Mouse (Mus musculus) adrenal gland, postnatal 4 days (tissue): ENCODE measurements around the gene Dhh. TPM values are rescaled to one million over a fixed set of nuclear protein-coding genes. Genes with fewer than 3 reads are reported as not detected.
"Not testable (repeated sequence)": the region's sequence is repeated elsewhere in the genome, so short reads cannot be mapped to it uniquely, and the experiment has no call there.

Experiments used
- DNase-seq, 2 experiments: peaks; one replicate each; pipeline ENCODE4 v3.0.0; 2021 to 2022; ENCODE audit warnings: low spot score in 2 of 2, mixed read lengths in 2 of 2
- long read RNA-seq, 2 experiments: library from polyadenylated mRNA; stranded (forward); transcript quantifications; one replicate each; pipeline ENCODE4 v2.0.0; 2021
- total RNA-seq, 2 experiments: library from RNA; stranded (reverse); gene quantifications; 2 replicates each; pipeline ENCODE4 v1.2.3; 2021

Gene Dhh
- total RNA-seq: 1 to 10 TPM; 2.1 to 2.9 TPM
- long read RNA-seq, experiment 1, full-length matches to known transcripts: 8 of 9 reads
- long read RNA-seq, experiment 1, partial matches to known transcripts: 1 of 9 reads
- long read RNA-seq, experiment 1, other reads (novel, unspliced or antisense): 0 of 9 reads
- long read RNA-seq, experiment 2, full-length matches to known transcripts: 7 of 10 reads
- long read RNA-seq, experiment 2, partial matches to known transcripts: 2 of 10 reads
- long read RNA-seq, experiment 2, other reads (novel, unspliced or antisense): 1 of 10 reads

DNA sequence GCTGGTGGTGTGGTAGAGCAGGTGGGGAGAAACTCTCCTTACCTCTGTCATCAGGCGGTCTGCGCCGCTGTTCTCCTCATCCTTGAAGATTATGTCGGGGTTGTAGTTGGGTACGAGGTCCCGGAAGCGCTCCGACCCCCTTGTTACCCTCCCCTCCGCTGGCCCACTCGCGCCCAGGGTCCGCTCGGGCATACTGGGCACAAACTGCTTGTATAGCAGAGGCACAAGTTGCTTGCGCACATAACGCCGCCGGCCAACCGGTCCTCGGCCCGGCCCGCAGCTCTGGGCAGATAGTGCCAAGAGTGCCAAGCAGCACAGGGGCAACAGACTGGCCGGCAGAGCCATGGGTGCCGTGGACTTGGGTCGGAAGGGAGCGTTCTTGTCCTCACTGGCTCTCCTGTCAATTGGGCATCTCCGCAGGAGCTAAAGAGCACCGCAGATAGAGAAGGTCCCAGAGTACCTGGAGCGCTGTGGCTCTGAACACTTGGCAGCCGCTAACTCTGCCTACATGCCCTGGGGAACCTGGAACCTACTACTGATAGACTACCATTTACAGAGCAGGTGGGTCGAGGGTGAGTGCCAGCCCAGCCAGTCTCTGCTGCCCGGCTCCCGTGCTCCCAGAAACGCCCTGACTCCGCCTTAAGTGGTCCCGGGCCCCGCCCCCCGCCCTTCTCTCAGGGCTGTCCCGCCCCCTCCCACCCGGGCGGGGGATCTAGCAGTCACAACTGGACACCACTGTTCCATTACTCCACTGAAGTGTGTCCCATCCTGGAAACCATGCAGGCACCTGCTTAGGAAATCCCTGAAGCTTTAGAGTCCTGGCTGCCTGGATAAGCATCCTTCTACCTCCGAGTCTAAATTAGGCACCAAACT is at the start of gene Dhh:
Gene Dhh, minus strand, starts transcription at position 613 of the 873 bp plus-strand sequence.
- no peak for DNase-seq

DNA sequence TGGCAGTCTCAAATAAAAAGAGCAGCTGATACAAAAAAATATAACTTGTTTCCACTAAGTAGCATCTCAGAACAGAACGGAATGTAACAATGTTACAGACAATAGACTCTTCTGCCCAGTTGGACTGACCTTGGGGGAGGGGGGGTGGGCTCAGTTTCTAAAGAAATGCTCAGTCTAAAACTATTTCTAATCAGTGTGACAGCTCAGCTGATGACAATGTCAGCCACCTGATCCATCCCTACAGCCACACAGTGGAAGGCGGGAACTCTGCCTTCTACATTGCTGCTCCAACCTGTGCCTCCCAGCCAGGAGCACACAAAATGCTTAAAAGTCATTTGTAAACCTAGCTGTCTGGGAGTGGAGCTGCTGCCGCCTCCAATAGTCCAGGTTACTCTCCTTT is 49.5 kb upstream of the Dhh start:
- no peak for DNase-seq

DNA sequence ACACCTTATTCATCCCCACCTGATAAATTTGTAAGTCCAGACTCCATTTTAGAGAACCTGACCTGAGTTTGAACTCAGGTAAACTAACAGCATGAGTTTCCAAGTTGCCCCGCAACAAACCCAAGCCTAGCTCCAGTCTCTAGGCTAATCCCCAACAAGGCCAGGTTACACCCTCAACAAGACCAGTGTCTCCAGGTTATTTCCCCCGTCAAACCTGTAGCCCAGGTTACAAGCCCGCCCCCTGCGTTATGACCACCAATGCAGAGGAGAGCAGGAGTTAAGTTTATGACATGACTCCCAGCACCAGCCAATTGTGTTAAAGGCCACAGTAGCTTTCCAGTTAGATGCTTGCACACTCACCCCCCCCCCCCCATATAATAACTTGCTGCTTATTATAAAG is 44.8 kb upstream of the Dhh start:
- no peak for DNase-seq

DNA sequence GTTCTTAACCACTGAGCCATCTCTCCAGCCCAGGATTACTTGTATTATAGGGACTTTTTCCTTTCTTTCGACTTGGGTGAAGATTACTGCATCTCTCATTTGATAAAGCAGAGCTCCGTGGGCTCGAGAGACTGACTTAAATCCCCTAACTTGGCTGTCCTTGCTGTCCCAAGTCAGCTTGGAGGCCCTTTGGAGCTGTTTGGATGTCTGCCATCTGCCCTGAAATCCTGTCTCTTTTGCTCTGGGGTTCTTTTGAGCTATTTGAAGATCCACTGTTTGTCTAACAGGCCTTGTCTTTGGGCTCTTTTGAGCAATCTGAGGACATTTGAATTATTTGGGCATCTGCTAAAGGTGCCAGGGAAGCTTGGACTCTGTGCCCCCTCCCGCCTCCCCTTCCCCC is 43.7 kb upstream of the Dhh start:
- no peak for DNase-seq

DNA sequence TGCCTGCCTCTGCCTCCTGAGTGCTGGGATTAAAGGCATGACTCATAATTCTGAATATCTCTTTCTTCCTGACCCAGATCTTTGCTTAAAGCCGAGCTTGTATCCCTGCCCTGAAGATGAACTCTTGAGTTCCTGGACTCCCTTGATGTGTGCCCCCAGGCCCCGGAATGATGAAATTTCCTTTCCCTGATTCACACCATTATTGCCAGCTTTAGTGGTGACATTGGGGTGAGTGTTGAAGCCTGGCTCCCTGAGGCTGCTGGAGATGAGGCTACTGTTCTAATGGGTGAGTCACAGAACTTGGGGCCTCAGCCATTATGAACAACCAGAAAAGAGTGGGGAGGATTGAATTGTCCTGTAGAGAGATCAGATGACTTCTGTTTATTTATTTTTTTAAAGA is 43.2 kb upstream of the Dhh start:
- DNase-seq: no peak

DNA sequence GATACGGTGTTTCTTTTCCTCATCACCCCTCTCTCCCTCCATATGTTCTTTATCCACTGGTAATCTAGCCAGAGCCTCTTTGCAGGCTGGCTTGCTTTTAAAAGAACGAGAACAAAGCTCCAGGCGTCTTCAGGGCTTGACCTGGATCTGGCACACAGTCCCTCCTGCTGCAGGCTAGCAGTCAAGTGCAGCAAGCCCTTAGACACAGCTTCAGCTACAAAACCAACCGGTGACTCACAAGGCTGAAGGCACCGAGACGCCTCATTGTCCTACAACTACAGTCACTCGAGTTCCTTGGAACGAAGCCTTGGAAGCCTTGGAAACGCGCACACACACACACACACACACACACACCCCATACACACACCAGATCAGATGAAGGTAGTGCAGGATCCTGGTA is 42.5 kb upstream of the Dhh start:
- DNase-seq: no peak

DNA sequence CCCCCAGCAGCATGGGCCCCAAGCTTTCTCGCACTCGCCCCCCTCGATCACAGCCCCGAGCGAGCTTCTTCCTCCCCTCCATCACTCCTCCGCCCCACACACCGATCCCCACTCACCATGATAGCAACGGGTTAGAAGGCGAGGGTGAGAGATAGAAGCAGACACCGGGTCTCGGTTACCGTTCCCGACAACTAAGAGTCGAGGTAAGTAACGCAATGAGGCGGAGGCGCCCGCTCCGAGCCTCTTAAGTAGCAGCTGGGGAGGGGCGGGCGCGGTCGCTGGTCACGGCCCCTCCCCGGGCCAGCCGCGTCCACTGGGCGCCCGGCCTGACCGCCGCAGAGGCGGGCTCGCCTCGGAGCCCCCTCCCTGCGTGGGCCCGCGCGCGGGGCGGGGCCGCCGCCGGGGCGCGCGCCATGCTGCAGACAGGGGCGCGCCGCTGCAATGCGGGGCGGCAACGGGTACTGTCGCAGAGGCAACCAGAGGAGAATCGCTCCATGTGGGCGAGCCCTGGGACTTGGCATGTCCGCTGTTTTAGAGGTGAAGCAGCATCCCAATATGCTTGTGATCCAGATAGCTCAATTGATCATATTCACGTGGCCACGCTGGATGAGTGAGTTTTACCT is 36.0 kb upstream of the Dhh start, which contains the start of gene Tuba1b:
Gene Tuba1b, minus strand, starts transcription at position 349 of the 623 bp plus-strand sequence.
- peak; percentile 77 to 83 for DNase-seq

DNA sequence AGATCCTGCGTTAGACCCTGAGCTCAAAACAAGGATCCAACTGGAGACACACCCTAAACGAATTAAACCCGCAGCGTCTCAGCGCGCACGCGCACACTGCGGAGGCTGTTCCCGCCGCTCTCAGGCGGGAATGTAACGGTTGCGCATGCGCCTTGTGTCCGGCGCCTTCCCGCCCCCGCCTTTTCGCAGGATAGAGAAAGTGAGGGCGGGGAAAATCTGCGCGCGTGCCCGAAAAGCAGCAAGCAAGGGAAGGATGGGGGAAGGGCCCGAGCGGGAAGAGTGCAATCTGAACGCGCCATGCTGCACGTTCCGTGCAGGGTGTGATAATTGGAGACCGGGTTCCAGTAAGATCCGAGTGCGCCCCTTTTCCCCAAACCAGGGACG is 35.5 kb upstream of the Dhh start:
- DNase-seq: peak; percentile 82 to 88

DNA sequence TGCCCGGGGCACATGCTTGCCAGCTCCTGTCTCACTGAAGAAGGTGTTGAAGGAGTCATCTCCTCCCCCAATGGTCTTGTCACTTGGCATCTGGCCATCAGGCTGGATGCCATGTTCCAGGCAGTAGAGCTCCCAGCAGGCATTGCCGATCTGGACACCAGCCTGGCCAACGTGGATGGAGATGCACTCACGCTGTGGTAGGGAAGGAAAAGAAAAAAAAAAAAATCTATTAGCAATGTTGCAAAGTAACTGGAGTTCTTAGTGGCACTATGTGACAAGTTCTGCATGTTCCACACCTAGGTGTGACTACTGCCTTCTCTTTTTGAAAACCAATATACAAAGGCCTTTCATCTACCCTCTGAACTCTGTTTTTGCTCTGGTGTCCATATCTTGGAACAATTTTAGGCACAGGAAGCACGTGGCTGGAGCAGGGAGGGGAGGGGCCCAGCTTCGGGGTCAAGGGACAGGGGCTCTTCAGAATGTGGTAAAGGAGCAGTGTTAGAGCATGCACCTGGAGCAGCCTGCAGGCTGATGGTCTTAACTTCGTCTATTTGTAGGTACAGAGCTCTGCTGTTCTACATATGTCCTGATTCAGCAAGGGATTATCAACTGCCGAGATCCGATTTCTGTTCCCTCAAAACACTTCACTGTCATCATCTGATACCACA is 34.8 kb upstream of the Dhh start:
- DNase-seq: not testable (repeated sequence)

DNA sequence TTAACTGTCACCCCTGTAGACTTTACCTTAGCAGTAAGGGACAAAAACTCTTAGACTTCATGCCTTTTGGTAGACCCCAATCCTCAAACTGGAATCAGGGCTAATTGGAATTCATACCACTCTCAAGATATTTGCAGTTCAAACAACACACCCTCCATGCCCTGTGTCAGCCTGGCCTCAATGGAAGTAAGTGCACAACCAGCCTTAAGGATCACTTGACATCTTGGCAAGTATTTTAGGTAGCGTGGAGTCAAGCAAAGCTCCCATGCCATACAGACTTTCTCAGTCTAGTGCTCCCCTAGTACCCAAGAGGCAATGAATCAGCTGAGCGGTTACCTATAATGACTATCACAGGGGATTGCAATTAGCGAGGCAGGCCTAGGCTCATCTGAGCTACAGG is 32.7 kb upstream of the Dhh start:
- no peak for DNase-seq

DNA sequence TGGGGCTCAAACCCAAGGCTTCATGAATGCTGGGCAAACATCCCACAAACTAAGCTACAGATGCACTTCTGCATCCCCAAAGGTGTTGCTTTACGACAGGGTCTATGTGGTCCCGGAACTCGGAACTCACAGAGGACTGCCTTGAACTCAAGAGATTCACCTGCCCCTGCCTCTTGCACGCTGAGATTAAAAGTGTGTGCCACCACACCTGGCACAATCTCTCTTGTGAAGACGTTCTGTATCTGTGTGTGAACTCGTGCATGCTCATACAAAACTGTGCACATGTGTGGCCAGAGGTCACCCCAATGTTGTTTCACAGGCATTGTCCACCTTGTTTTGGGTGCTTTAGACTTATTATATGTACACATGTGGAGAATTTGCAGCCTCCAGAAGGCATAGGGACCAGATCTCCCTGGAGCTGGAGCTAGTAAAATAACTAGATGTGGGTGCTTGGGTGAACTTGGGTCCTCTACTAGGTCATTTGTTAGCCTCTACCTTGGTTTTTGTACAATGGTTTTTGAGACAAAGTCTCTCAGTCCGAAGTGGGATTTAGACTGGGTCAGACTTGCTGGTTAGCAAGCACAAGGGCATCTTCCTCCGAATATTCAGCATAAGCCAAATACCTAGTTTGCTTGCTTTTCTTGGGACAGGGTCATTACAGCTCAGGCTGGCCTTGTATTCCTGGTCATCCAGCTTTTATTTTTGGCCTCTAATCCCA is 31.8 kb upstream of the Dhh start:
- no peak for DNase-seq

DNA sequence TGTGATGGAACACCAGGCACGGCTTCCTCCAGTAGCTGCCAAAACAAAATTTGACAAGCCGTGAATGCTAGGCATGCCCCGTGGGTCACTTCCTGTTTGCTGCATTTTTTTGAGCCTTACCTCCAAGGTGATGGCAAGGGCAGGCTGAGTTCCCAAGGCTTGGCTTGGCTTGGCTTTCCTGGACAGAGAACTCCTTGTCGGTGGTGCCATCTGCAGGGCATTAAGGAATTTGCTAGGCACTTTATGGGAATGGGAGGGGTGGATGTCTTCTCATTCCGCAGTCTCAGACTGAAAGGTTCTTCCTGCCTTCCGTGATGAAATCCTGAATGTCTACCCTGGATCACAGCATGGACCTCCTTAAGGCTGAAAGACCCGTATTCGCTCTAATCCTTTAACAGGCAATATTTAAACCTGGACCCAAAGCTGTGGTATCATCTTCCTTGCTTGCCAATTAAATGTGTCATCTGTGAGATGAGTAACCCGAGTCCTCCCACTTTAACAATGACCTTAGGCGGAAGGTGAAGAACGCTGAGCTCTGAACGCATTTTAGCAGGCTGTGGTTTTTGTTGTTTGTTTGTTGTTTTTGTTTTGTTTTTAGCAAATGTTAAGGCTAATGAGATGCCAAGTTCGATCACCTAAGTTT is 30.4 kb upstream of the Dhh start:
- DNase-seq: peak in 1 of 2 experiments; percentile 26

DNA sequence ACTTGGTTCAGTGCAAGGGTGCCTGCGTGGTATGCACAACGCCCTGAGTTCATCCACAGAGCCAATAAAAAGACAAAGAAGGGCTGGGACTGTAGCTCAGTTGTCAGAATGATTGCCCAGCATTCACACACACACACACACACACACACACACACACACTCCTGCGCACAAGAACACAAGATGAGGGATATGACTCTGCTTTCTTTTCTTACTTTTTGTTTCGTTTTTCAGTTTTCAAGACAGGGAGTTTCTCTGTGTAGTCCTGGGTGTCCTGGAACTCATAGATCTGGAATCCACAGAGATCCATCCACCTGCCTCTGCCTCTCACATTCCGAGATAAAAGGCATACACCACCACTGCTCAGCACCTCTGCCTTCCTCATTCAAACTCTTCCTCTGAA is 29.2 kb upstream of the Dhh start:
- no peak for DNase-seq

DNA sequence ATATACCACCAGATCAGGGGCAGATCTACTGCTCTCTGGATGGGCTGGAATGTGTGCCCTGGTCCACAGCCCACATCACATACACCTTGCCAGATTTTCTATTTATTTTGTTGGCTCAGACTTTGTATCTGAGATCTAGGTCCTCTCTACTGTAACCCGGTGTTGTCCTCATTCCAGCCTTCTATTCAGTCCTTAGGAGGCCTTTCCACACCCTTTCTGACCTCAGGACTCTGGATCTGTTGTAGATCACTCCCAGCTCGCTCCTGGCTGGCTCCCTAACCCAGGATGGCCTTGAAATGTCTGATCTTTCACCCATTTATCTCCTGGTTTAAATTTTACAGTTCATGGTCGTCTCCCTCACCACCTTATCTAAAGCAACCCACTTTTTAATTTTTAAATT is 26.3 kb upstream of the Dhh start:
- no peak for DNase-seq

DNA sequence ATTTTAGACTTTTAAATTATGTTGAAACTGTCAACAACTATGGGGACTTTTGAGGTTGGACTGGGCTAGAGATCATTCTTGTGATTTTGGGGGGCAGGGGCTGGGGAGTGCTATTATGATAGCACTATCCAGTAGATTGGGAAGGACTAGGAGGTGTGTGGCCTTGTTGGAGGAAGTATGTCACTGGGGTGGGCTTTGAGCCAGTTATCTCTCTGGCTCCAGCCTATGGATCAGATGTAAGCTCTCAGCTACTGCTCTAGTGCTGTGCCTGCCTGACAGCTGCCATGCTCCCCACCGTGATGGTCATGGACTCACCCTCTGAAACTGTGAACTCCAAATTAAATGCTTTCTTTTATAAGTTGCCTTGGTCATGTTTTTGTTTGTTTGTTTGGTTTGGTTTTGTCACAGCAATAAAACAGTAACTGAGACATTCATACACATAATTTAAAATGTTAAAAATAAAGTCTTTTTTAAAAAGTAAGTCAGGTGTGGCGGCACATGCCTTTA is 24.7 kb upstream of the Dhh start:
- DNase-seq: no peak

DNA sequence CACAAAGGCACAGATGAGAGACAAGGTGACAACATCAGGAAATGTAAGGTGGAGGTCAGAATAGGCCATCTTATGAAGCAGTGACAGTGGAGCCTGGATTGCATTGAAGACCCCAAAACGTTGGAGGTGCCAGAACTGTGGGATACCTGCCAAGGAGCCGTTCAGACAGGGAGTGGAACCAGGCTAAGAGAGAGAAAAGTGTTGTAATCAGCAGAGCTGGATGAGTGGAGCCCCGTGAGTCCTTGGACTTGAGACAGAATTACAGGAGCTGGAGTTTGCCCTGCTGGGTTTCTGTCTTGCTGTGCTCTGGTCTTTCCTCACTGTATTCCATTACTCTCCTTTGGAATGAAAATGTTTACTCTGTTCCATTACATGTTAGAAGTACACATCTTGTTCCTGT is 24.2 kb upstream of the Dhh start:
- no peak for DNase-seq

DNA sequence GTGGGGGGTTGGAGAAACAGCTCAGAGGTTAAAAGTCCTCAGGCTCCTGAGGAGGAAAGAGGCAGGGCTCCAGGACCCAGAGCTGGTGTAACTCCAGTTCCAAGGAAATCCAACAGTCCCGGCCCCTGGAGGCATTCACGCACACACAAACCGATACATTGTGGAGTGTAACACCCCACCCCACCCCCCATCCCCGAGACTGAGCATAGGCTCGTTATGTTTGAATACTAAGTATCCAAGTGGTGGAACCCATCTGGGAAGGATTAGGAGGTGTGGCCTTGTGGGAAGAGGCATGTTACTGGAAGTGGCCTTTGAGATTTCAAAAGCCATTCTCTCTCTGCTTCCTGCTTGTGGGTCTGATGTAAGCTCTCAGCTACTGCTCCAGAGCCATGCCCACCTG is 23.2 kb upstream of the Dhh start:
- DNase-seq: no peak

DNA sequence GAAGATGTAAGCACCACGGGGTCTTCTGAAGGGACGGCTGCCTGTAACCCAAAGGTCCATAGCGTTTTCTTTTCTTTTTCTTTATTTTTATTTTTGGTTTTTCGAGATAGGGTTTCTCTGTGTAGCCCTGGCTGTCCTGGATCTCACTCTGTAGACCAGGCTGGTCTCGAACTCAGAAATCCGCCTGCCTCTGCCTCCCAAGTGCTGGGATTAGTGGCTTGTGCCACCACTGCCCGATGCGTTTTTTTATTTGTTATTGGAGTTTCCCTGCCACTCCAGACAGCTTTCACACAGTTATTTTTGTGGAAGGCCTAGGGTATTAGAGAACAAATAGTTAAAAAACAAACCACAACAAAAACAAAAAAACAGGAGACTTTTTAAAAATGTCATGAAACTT is 20.2 kb upstream of the Dhh start:
- DNase-seq: not testable (repeated sequence)

DNA sequence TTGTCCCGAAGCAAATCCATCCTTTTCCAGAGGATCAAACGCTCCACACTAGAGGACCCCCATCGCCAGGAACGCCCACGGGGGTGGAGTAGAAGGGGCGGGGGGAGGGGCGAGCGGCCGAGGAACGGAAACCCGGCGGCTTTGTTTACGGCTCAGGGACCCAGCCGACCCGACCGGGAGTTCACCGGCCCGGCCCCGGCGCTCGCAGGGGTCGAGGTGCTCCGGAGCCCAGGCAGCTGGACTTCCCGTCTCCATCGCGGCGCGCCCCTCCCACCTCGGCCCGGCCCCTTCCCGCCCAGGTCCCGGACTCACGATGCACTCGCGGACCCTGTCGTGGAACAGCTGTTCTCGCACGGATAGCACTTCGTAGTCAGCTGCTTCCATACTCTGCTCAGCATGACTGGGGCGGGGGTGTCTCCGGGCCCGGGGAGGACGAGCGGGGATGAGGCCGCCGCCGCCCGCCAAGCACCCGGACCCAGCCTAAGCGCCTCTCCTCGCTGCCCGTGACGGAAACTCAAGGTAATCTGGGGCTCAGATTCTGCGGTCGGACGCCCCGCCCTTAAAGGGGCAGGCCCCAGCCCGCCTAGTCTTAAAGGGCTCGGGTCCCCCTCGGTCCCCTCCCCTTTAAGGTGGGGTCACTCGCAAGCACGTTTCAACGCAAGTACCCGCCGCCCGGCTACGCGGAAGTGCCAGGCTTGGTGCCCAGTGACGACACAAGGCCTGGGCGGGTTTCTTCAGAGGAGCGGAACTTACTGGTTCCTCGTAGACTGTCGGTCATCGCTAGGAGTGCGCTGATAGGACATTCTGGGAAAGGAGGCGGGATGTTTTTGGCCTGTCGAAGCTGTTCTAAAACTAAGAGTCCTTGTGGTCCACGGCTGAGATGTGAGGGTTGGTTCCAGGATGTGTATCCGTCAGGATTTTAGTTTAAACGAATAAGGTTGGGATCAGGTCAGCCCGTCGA is 19.5 kb upstream of the Dhh start, which contains the start of gene Lmbr1l:
Gene Lmbr1l, minus strand, starts transcription at position 694 of the 961 bp plus-strand sequence.
- peak; percentile 81 to 97 for DNase-seq
